Mouse (Mus musculus): ENCODE data around the gene Il27ra. TPM values are rescaled to one million over a fixed set of nuclear protein-coding genes. Genes with fewer than 3 reads are reported as not detected.
A peak's percentile ranks its signal among the peaks of the same experiment; 100 is the strongest.

Gene Il27ra
- polyA plus RNA-seq, 1 experiment: 0.49 TPM

DNA sequence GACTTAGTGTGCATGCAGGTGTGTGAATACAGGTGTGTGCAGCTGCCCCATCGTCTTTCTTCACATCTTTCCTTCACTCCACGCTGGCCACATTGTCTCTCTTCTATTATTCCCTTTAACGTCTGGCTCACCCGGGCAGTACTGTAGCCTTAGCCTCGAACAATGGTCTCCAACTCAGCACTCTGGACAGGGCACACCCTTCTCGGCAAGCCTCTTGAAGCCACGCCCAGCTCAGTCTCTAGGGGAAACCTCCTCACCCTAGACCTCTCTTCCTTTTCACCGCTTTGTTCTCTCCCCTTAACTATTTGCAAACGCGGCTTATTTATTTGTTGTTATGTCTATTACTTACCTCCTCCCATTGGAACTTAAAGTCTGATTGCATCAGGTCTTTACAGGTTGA, 14.9 kb downstream of the Il27ra start:
- no peaks in the 10 kb centered on the region for H3K79me3 ChIP-seq (ENCODE audit: low read depth)
- no peaks in the 10 kb centered on the region for H3K27me3 ChIP-seq (ENCODE audit: control insufficient read depth, insufficient read depth, insufficient read length)
- TF ChIP-seq MYOD1 (IDR thresholded peaks at IDR 0.05; ENCODE audit: control insufficient read depth, insufficient read length, low read depth): no peak
- TF ChIP-seq CTCF (IDR thresholded peaks at IDR 0.05; ENCODE audit: control insufficient read depth, insufficient read depth, insufficient read length): no peak
- no peak for TF ChIP-seq USF1 (IDR thresholded peaks at IDR 0.05; ENCODE audit: low read depth)
- TF ChIP-seq MYOG (IDR thresholded peaks at IDR 0.05; ENCODE audit: control insufficient read depth, extremely low read depth, insufficient read length): no peak
- no peak for TF ChIP-seq MAX (IDR thresholded peaks at IDR 0.05)
- TF ChIP-seq FOSL1 (IDR thresholded peaks at IDR 0.05; ENCODE audit: insufficient read depth, low read length, poor library complexity, severe bottlenecking): no peak
- no peak for TF ChIP-seq CEBPB (IDR thresholded peaks at IDR 0.05; ENCODE audit: low read depth)
- no peaks in the 10 kb centered on the region for H3K36me3 ChIP-seq (ENCODE audit: control insufficient read depth, insufficient read depth)
- H3ac ChIP-seq (ENCODE audit: control insufficient read depth, insufficient read length, low read depth): no peak overlapping the region
- H3K4me3 ChIP-seq (ENCODE audit: insufficient read depth, poor library complexity, severe bottlenecking): no peak overlapping the region
- H3K79me2 ChIP-seq (ENCODE audit: control insufficient read depth, insufficient read depth): no peaks in the 10 kb centered on the region

- Histone ChIP-seq H3K36me3 (ENCODE audit: control insufficient read depth, insufficient read depth) (no peaks in the 10 kb centered on the region), H3K4me3 (ENCODE audit: insufficient read depth, poor library complexity, severe bottlenecking) (no peak overlapping the region), H3K27me3 (ENCODE audit: control insufficient read depth, insufficient read depth, insufficient read length) (no peaks in the 10 kb centered on the region), H3ac (ENCODE audit: control insufficient read depth, insufficient read length, low read depth) (no peak overlapping the region), H3K79me3 (ENCODE audit: low read depth) (no peaks in the 10 kb centered on the region), H3K79me2 (ENCODE audit: control insufficient read depth, insufficient read depth) (no peaks in the 10 kb centered on the region)
- no peak for TF ChIP-seq FOSL1 (IDR thresholded peaks at IDR 0.05; ENCODE audit: insufficient read depth, low read length, poor library complexity, severe bottlenecking)
Measured at GRCm38 (mm10) chr8:84025863-84026262, 16.5 kb downstream of the Il27ra start.

- no peak overlapping the region for H3K4me3 ChIP-seq (ENCODE audit: insufficient read depth, poor library complexity, severe bottlenecking)
- H3K79me3 ChIP-seq (ENCODE audit: low read depth): no peaks in the 10 kb centered on the region
- no peaks in the 10 kb centered on the region for H3K27me3 ChIP-seq (ENCODE audit: control insufficient read depth, insufficient read depth, insufficient read length)
- TF ChIP-seq CTCF (IDR thresholded peaks at IDR 0.05; ENCODE audit: control insufficient read depth, insufficient read depth, insufficient read length) (peak; percentile 69), CEBPB (IDR thresholded peaks at IDR 0.05; ENCODE audit: low read depth) (no peak), MYOG (IDR thresholded peaks at IDR 0.05; ENCODE audit: control insufficient read depth, extremely low read depth, insufficient read length) (no peak)
- H3K36me3 ChIP-seq (ENCODE audit: control insufficient read depth, insufficient read depth): no peaks in the 10 kb centered on the region
- H3ac ChIP-seq (ENCODE audit: control insufficient read depth, insufficient read length, low read depth): no peak overlapping the region
- no peaks in the 10 kb centered on the region for H3K79me2 ChIP-seq (ENCODE audit: control insufficient read depth, insufficient read depth)
Measured at GRCm38 (mm10) chr8:84024171-84024570, 18.2 kb downstream of the Il27ra start.

DNA sequence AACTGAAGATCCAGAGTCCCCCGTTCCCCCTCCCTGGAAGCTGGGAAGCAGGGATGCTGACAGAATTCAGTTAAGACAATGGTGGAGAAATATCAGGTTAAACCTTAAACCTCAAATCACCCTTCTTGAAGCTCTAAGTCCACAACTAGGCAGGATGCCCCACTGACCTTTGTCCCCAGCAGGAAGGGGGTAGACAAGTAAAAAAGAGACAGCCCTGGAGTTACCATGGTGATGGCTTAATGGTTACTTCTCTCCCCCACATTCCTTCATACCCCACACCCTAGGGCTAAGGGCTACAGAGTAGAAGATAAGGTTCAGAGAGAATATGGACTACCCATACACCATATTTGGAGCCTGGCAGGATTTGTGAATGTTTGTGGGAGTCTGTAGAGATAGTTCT, 18.8 kb downstream of the Il27ra start:
- no peaks in the 10 kb centered on the region for H3K36me3 ChIP-seq (ENCODE audit: control insufficient read depth, insufficient read depth)
- H3K4me3 ChIP-seq (ENCODE audit: insufficient read depth, poor library complexity, severe bottlenecking): no peak overlapping the region
- no peaks in the 10 kb centered on the region for H3K79me3 ChIP-seq (ENCODE audit: low read depth)
- H3K79me2 ChIP-seq (ENCODE audit: control insufficient read depth, insufficient read depth): no peaks in the 10 kb centered on the region
- H3ac ChIP-seq (ENCODE audit: control insufficient read depth, insufficient read length, low read depth): no peak overlapping the region
- TF ChIP-seq CTCF (IDR thresholded peaks at IDR 0.05; ENCODE audit: control insufficient read depth, insufficient read depth, insufficient read length): no peak
- no peak for TF ChIP-seq MYOG (IDR thresholded peaks at IDR 0.05; ENCODE audit: control insufficient read depth, extremely low read depth, insufficient read length)
- TF ChIP-seq USF1 (IDR thresholded peaks at IDR 0.05; ENCODE audit: low read depth): no peak
- no peak for TF ChIP-seq FOSL1 (IDR thresholded peaks at IDR 0.05; ENCODE audit: insufficient read depth, low read length, poor library complexity, severe bottlenecking)
- no peak for TF ChIP-seq MYOD1 (IDR thresholded peaks at IDR 0.05; ENCODE audit: control insufficient read depth, insufficient read length, low read depth)
- no peak for TF ChIP-seq CEBPB (IDR thresholded peaks at IDR 0.05; ENCODE audit: low read depth)
- no peak for TF ChIP-seq MAX (IDR thresholded peaks at IDR 0.05)
- no peaks in the 10 kb centered on the region for H3K27me3 ChIP-seq (ENCODE audit: control insufficient read depth, insufficient read depth, insufficient read length)

- Histone ChIP-seq H3ac (ENCODE audit: control insufficient read depth, insufficient read length, low read depth) (no peak overlapping the region), H3K79me3 (ENCODE audit: low read depth) (no peaks in the 10 kb centered on the region), H3K36me3 (ENCODE audit: control insufficient read depth, insufficient read depth) (no peaks in the 10 kb centered on the region), H3K27me3 (ENCODE audit: control insufficient read depth, insufficient read depth, insufficient read length) (no peaks in the 10 kb centered on the region), H3K79me2 (ENCODE audit: control insufficient read depth, insufficient read depth) (no peaks in the 10 kb centered on the region), H3K4me3 (ENCODE audit: insufficient read depth, poor library complexity, severe bottlenecking) (no peak overlapping the region)
- TF ChIP-seq MAX (IDR thresholded peaks at IDR 0.05) (peak; percentile 81), CEBPB (IDR thresholded peaks at IDR 0.05; ENCODE audit: low read depth) (no peak), FOSL1 (IDR thresholded peaks at IDR 0.05; ENCODE audit: insufficient read depth, low read length, poor library complexity, severe bottlenecking) (no peak), MYOG (IDR thresholded peaks at IDR 0.05; ENCODE audit: control insufficient read depth, extremely low read depth, insufficient read length) (no peak), MYOD1 (IDR thresholded peaks at IDR 0.05; ENCODE audit: control insufficient read depth, insufficient read length, low read depth) (peak; percentile 31), USF1 (IDR thresholded peaks at IDR 0.05; ENCODE audit: low read depth) (peak; percentile 76), CTCF (IDR thresholded peaks at IDR 0.05; ENCODE audit: control insufficient read depth, insufficient read depth, insufficient read length) (no peak)
Measured at GRCm38 (mm10) chr8:84023085-84023484, 19.3 kb downstream of the Il27ra start.

DNA sequence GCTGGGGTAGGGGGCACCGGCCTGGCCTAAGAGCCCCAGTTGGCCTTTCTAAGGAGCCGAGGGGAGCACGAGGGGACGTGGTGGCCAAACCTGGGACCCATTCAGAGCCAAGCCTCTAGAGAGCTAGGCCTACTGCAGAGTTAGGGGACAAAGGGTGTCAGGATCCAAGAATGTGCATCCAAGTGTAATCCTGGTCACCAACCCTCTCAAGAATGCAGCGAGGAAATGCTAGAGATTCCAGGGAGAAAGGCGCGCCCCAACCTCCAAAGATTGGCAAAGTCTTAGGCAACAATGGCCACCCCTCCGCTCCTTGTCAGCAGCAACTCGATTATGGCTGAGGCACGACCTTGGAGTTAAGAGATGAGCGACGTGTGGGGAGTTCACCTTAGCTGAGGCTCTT, 20.8 kb downstream of the Il27ra start:
- Histone ChIP-seq H3K27me3 (ENCODE audit: control insufficient read depth, insufficient read depth, insufficient read length) (no peaks in the 10 kb centered on the region), H3K79me3 (ENCODE audit: low read depth) (no peaks in the 10 kb centered on the region), H3ac (ENCODE audit: control insufficient read depth, insufficient read length, low read depth) (no peak overlapping the region), H3K4me3 (ENCODE audit: insufficient read depth, poor library complexity, severe bottlenecking) (no peak overlapping the region), H3K36me3 (ENCODE audit: control insufficient read depth, insufficient read depth) (no peaks in the 10 kb centered on the region), H3K79me2 (ENCODE audit: control insufficient read depth, insufficient read depth) (no peaks in the 10 kb centered on the region)
- TF ChIP-seq FOSL1 (IDR thresholded peaks at IDR 0.05; ENCODE audit: insufficient read depth, low read length, poor library complexity, severe bottlenecking) (no peak), MYOG (IDR thresholded peaks at IDR 0.05; ENCODE audit: control insufficient read depth, extremely low read depth, insufficient read length) (no peak), MYOD1 (IDR thresholded peaks at IDR 0.05; ENCODE audit: control insufficient read depth, insufficient read length, low read depth) (no peak), CEBPB (IDR thresholded peaks at IDR 0.05; ENCODE audit: low read depth) (no peak), USF1 (IDR thresholded peaks at IDR 0.05; ENCODE audit: low read depth) (no peak), MAX (IDR thresholded peaks at IDR 0.05) (no peak), CTCF (IDR thresholded peaks at IDR 0.05; ENCODE audit: control insufficient read depth, insufficient read depth, insufficient read length) (no peak)

Measured in C2C12 (cell line).